Comparison of ENCODE assay signal across 33 mouse cellular contexts in genomic region chr5:115000503-115000902, GRCm38 (mm10). TPM values are rescaled to one million over a fixed set of nuclear protein-coding genes. Genes with fewer than 3 reads are reported as not detected.
DNase-seq lines count a peak whose midpoint lies in the region; ATAC-seq lines count a peak whose summit lies in the region.
"Had no signal": no experiment of that assay in that cellular context is flagged by ENCODE, and none has a peak within 500 bp of the region (broad histone marks: within the 10 kb centered on the region; RNA-seq: fewer than 3 reads in every experiment).

No protein-coding gene starts in this region.

- H3K4me1 ChIP-seq in limb, embryonic 11.5 days (ENCODE audit: control insufficient read depth, insufficient read depth, low read length), result no peaks in the 10 kb centered on the region
- peaks cover 7% of the 10 kb centered on the region for H3K4me1 ChIP-seq in limb, embryonic 10.5 days
- no peaks in the 10 kb centered on the region; the same call in 1 of the 2 replicates for H3K4me1 ChIP-seq in embryonic facial prominence, embryonic 14.5 days (ENCODE audit: control insufficient read depth, insufficient read depth, low read length)
- no peaks in the 10 kb centered on the region for H3K4me1 ChIP-seq in limb, embryonic 15.5 days
- H3K4me1 ChIP-seq: forebrain, embryonic 12.5 days; hindbrain, embryonic 12.5 days; limb, embryonic 13.5 days; midbrain, embryonic 13.5 days had no signal

- 81% methylated on average over 2 of the region's 2 CpGs for WGBS in limb, embryonic 11.5 days
- WGBS in limb, embryonic 10.5 days, result 67% methylated on average over 2 of the region's 2 CpGs
- 64% methylated on average over 2 of the region's 2 CpGs for WGBS in embryonic facial prominence, embryonic 14.5 days
- WGBS in limb, embryonic 15.5 days, result 45% methylated on average over 2 of the region's 2 CpGs

- no peaks in the 10 kb centered on the region for H3K36me3 ChIP-seq in limb, embryonic 11.5 days (ENCODE audit: control insufficient read depth, insufficient read depth, low read length)
- no peaks in the 10 kb centered on the region for H3K36me3 ChIP-seq in limb, embryonic 10.5 days
- no peaks in the 10 kb centered on the region for H3K36me3 ChIP-seq in embryonic facial prominence, embryonic 14.5 days (ENCODE audit: control insufficient read depth, insufficient read depth, low read length)
- H3K36me3 ChIP-seq in limb, embryonic 15.5 days, result no peaks in the 10 kb centered on the region
- H3K36me3 ChIP-seq: forebrain, embryonic 12.5 days; heart, embryonic 10.5 days; heart, embryonic 15.5 days; hindbrain, embryonic 12.5 days; limb, embryonic 13.5 days; liver, embryonic 12.5 days; midbrain, embryonic 13.5 days had no signal

- ATAC-seq in limb, embryonic 11.5 days (ENCODE audit: insufficient number of reproducible peaks, low FRiP score, low TSS enrichment, low read depth), result no peak
- peak; percentile 77; the same call in 1 of the 2 replicates for ATAC-seq in embryonic facial prominence, embryonic 14.5 days (ENCODE audit: low read depth)
- ATAC-seq in limb, embryonic 15.5 days (ENCODE audit: insufficient number of reproducible peaks, low FRiP score, low TSS enrichment, low read depth), result no peak
- ATAC-seq: CD4-positive, CD25-positive, alpha-beta regulatory T cell, adult 4 months; intestine, embryonic 16.5 days; liver, embryonic 12.5 days; liver, postnatal 0 days; lung, postnatal 0 days; midbrain, embryonic 13.5 days had no signal

- H3K4me3 ChIP-seq in limb, embryonic 11.5 days (ENCODE audit: low read depth, low read length), result no peak overlapping the region
- no peak overlapping the region for H3K4me3 ChIP-seq in limb, embryonic 10.5 days
- H3K4me3 ChIP-seq in embryonic facial prominence, embryonic 14.5 days (ENCODE audit: low read depth, low read length), result no peak overlapping the region
- no peak overlapping the region for H3K4me3 ChIP-seq in limb, embryonic 15.5 days
- H3K4me3 ChIP-seq: forebrain, embryonic 12.5 days; heart, embryonic 10.5 days; heart, embryonic 15.5 days; hindbrain, embryonic 12.5 days; limb, embryonic 13.5 days; liver, embryonic 12.5 days; megakaryocyte, embryonic 14.5 days; midbrain, embryonic 13.5 days had no signal

- H3K27me3 ChIP-seq in limb, embryonic 11.5 days (ENCODE audit: control insufficient read depth, insufficient read depth, low read length), result no peaks in the 10 kb centered on the region
- H3K27me3 ChIP-seq in limb, embryonic 10.5 days (ENCODE audit: low read depth, poor library complexity, severe bottlenecking), result no peaks in the 10 kb centered on the region
- no peaks in the 10 kb centered on the region for H3K27me3 ChIP-seq in embryonic facial prominence, embryonic 14.5 days (replicated peaks; ENCODE audit: control insufficient read depth, insufficient read depth, low read length)
- H3K27me3 ChIP-seq in limb, embryonic 15.5 days, result no peaks in the 10 kb centered on the region
- H3K27me3 ChIP-seq: forebrain, embryonic 12.5 days; limb, embryonic 13.5 days; midbrain, embryonic 13.5 days had no signal

- no peaks in the 10 kb centered on the region for H3K9me3 ChIP-seq in limb, embryonic 11.5 days (ENCODE audit: control insufficient read depth, low read length)
- no peaks in the 10 kb centered on the region for H3K9me3 ChIP-seq in limb, embryonic 10.5 days (replicated peaks)
- H3K9me3 ChIP-seq in embryonic facial prominence, embryonic 14.5 days (ENCODE audit: control insufficient read depth, low read length), result no peaks in the 10 kb centered on the region
- no peaks in the 10 kb centered on the region for H3K9me3 ChIP-seq in limb, embryonic 15.5 days
- H3K9me3 ChIP-seq: forebrain, embryonic 12.5 days; heart, embryonic 10.5 days; heart, embryonic 15.5 days; hindbrain, embryonic 12.5 days; limb, embryonic 13.5 days; liver, embryonic 12.5 days; megakaryocyte, embryonic 14.5 days; midbrain, embryonic 13.5 days had no signal

- DNase-seq in limb, embryonic 11.5 days (ENCODE audit: low spot score), result no peak
- DNase-seq in limb, embryonic 10.5 days (ENCODE audit: low spot score), result no peak
- peak; percentile 63 for DNase-seq in embryonic facial prominence, embryonic 14.5 days (ENCODE audit: low spot score)
- DNase-seq in urinary bladder, postnatal 25 days (ENCODE audit: low spot score), result peak; percentile 45
- no peak for DNase-seq in cerebellum, postnatal 36 days
- no peak for DNase-seq in layer of hippocampus, postnatal 25 days (ENCODE audit: extremely low spot score in 1 of 2, low spot score in 1 of 2)
- DNase-seq: adrenal gland, postnatal 14 days; cerebellum, adult 11 months; cerebellum, adult 9-10 months; gastrocnemius, postnatal 14 days; heart, postnatal 36 days; kidney, adult 8-10 months; layer of hippocampus, adult 9-11 months; liver, postnatal 0 days; lung, postnatal 4 days; thymus, postnatal 4 days had no signal

- H3K9ac ChIP-seq in limb, embryonic 11.5 days (ENCODE audit: low read length), result peak overlapping the region; percentile 12; the same call in 1 of the 2 replicates
- H3K9ac ChIP-seq in embryonic facial prominence, embryonic 14.5 days (ENCODE audit: low read depth, low read length), result no peak overlapping the region; the same call in 1 of the 2 replicates
- no peak overlapping the region for H3K9ac ChIP-seq in limb, embryonic 15.5 days
- H3K9ac ChIP-seq: heart, embryonic 15.5 days; hindbrain, embryonic 12.5 days; limb, embryonic 13.5 days; liver, embryonic 12.5 days; liver, postnatal 0 days; midbrain, embryonic 13.5 days had no signal

- H3K4me2 ChIP-seq in limb, embryonic 11.5 days (ENCODE audit: low read depth, severe bottlenecking), result no peak overlapping the region
- H3K4me2 ChIP-seq in embryonic facial prominence, embryonic 14.5 days (ENCODE audit: low read depth, low read length), result no peak overlapping the region
- H3K4me2 ChIP-seq in limb, embryonic 15.5 days, result no peak overlapping the region
- H3K4me2 ChIP-seq: forebrain, embryonic 12.5 days; heart, embryonic 15.5 days; hindbrain, embryonic 12.5 days; limb, embryonic 13.5 days; liver, embryonic 12.5 days; midbrain, embryonic 13.5 days had no signal

- no peak overlapping the region for H3K27ac ChIP-seq in limb, embryonic 11.5 days (replicated peaks; ENCODE audit: low read depth, low read length)
- no peak overlapping the region for H3K27ac ChIP-seq in limb, embryonic 10.5 days
- no peak overlapping the region; the same call in 1 of the 2 replicates for H3K27ac ChIP-seq in embryonic facial prominence, embryonic 14.5 days (replicated peaks; ENCODE audit: low read depth, low read length)
- H3K27ac ChIP-seq in limb, embryonic 15.5 days, result peak overlapping the region; percentile 71
- H3K27ac ChIP-seq: forebrain, embryonic 12.5 days; heart, embryonic 10.5 days; heart, embryonic 15.5 days; hindbrain, embryonic 12.5 days; kidney, postnatal 0 days; limb, embryonic 13.5 days; liver, embryonic 12.5 days; midbrain, embryonic 13.5 days had no signal

RNA-seq across cellular contexts. Expression of gene Sppl3, which starts 10.4 kb away (rescaled TPM):
- 30.9 and 43.5 TPM in 2 replicates for polyA plus RNA-seq in limb, embryonic 11.5 days (2014; fragmentation: Nextera tagmentation; extraction: Ambion mirVana)
- polyA plus RNA-seq in limb, embryonic 10.5 days (2016; fragmentation: Nextera tagmentation; extraction: Ambion mirVana), result 15.2 and 15.3 TPM in 2 replicates
- 25.6 and 25.7 TPM in 2 replicates for polyA plus RNA-seq in embryonic facial prominence, embryonic 14.5 days (2014; fragmentation: Nextera tagmentation; extraction: Ambion mirVana)
- 18.6 and 19.9 TPM in 2 replicates for polyA plus RNA-seq in limb, embryonic 15.5 days (2015; fragmentation: Nextera tagmentation; extraction: Ambion mirVana)
- total RNA-seq in layer of hippocampus, postnatal 25 days (2021), result 10 to 100 TPM; 84.7 to 85.9 TPM

RNA-seq across cellular contexts. Expression of gene Hnf1a, which starts 29.6 kb away (rescaled TPM):
- polyA plus RNA-seq in limb, embryonic 11.5 days (2014; fragmentation: Nextera tagmentation; extraction: Ambion mirVana), result not detected in 2 replicates
- polyA plus RNA-seq in limb, embryonic 10.5 days (2016; fragmentation: Nextera tagmentation; extraction: Ambion mirVana), result 0.09 and 0.11 TPM in 2 replicates
- polyA plus RNA-seq in embryonic facial prominence, embryonic 14.5 days (2014; fragmentation: Nextera tagmentation; extraction: Ambion mirVana), result 0.10 TPM in 2 replicates
- polyA plus RNA-seq in limb, embryonic 15.5 days (2015; fragmentation: Nextera tagmentation; extraction: Ambion mirVana), result not detected in 2 replicates
- not detected for total RNA-seq in layer of hippocampus, postnatal 25 days (2021)
- total RNA-seq: gastrocnemius, postnatal 14 days; granulocyte monocyte progenitor cell, adult 5-6 weeks; heart, postnatal 36 days; left cerebral cortex, adult 18-20 months; left cerebral cortex, postnatal 14 days; monocyte, adult 5-6 weeks had no signal
- polyA plus RNA-seq: forebrain, embryonic 12.5 days; limb, embryonic 13.5 days; lung, postnatal 0 days; midbrain, embryonic 13.5 days had no signal

RNA-seq across cellular contexts. Expression of gene 2210016L21Rik, which starts 58.5 kb away (rescaled TPM):
- 55.2 and 56.8 TPM in 2 replicates for polyA plus RNA-seq in limb, embryonic 11.5 days (2014; fragmentation: Nextera tagmentation; extraction: Ambion mirVana)
- 42.3 and 48.6 TPM in 2 replicates for polyA plus RNA-seq in limb, embryonic 10.5 days (2016; fragmentation: Nextera tagmentation; extraction: Ambion mirVana)
- polyA plus RNA-seq in embryonic facial prominence, embryonic 14.5 days (2014; fragmentation: Nextera tagmentation; extraction: Ambion mirVana), result 46.8 and 63.2 TPM in 2 replicates
- 58.8 and 63.3 TPM in 2 replicates for polyA plus RNA-seq in limb, embryonic 15.5 days (2015; fragmentation: Nextera tagmentation; extraction: Ambion mirVana)
- 100 to 1,000 TPM; 209 to 211 TPM for total RNA-seq in layer of hippocampus, postnatal 25 days (2021)

Comparison
In these comparisons a context has a peak if more than half of its experiments do, and no peak if none do; other contexts are left out.
1. DNase-seq: peak in embryonic facial prominence, embryonic 14.5 days (single experiment) and urinary bladder, postnatal 25 days (single experiment); none in limb, embryonic 11.5 days (single experiment), limb, embryonic 10.5 days (single experiment), cerebellum, postnatal 36 days (0 of 2) and layer of hippocampus, postnatal 25 days (0 of 2).